ENCODE assay signal across 9 mouse cellular contexts in the genomic region with DNA sequence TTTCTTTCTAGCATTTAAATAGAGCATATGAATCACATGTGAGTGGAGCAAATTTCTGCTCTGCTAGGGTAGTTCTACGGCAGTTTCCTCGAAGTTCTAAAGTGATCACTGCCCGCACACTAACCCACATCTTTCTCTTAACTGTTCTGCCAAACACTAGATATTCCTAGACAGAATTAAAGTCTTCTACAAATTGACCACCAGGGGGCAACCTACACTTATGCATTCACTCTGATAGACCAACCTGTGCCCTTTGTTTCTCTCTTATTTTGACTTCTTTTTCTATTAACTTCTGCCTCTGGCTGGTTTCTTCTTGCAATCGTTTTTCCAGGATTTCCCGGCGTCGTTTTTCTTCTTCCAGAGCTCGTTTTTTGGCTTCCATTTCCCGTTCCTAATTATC. TPM values are rescaled to one million over a fixed set of nuclear protein-coding genes. Genes with fewer than 3 reads are reported as not detected.
DNase-seq lines count a peak whose midpoint lies in the region; TF ChIP-seq lines count a peak whose summit lies in the region.
"Had no signal": no experiment of that assay in that cellular context is flagged by ENCODE, and none has a peak within 500 bp of the region (broad histone marks: within the 10 kb centered on the region; RNA-seq: fewer than 3 reads in every experiment).

No protein-coding gene starts in this region.

- peak; percentile 51 for TF ChIP-seq CTCF in E14TG2a.4 (conservative IDR thresholded peaks at IDR 0.05; ENCODE audit: low read length)

- H3K27me3 ChIP-seq in E14TG2a.4 (ENCODE audit: insufficient read depth, low read length) = no peaks in the 10 kb centered on the region
- H3K27me3 ChIP-seq: embryonic facial prominence, embryonic 13.5 days had no signal

- peak; percentile 71 for DNase-seq in layer of hippocampus, adult 11-12 months (ENCODE audit: low spot score)
- no peak for DNase-seq in layer of hippocampus, postnatal 36 days
- DNase-seq in heart, adult 9 months (ENCODE audit: low spot score in 2 of 2) = peak; percentile 32 to 67
- DNase-seq in layer of hippocampus, postnatal 10 days (ENCODE audit: low spot score in 2 of 2) = peak; percentile 20 to 45
- peak; percentile 32 to 43 for DNase-seq in natural killer cell, adult 2 months (ENCODE audit: low spot score in 2 of 2)
- no peak for DNase-seq in urinary bladder, postnatal 4 days (ENCODE audit: low spot score in 2 of 2)

- H3K4me3 ChIP-seq in E14TG2a.4 (replicated peaks; ENCODE audit: low read length) = no peak overlapping the region
- H3K4me3 ChIP-seq in brown adipose tissue, adult 24 weeks (ENCODE audit: insufficient read depth, low read depth, low read length) = no peak overlapping the region
- H3K4me3 ChIP-seq: embryonic facial prominence, embryonic 13.5 days had no signal

- peak overlapping the region; percentile 69 for H3K27ac ChIP-seq in brown adipose tissue, adult 24 weeks (replicated peaks; ENCODE audit: low read depth, low read length)
- H3K27ac ChIP-seq: embryonic facial prominence, embryonic 13.5 days had no signal

- H3K36me3 ChIP-seq in E14TG2a.4 (ENCODE audit: insufficient read depth, low read length) = no peaks in the 10 kb centered on the region

- H3K9me3 ChIP-seq in E14TG2a.4 (ENCODE audit: low read length) = no peaks in the 10 kb centered on the region
- H3K9me3 ChIP-seq: embryonic facial prominence, embryonic 13.5 days had no signal

- H3K4me1 ChIP-seq in E14TG2a.4 (replicated peaks; ENCODE audit: low read depth, low read length) = peaks cover 6% of the 10 kb centered on the region; the same call in 1 of the 2 replicates
- H3K4me1 ChIP-seq in brown adipose tissue, adult 24 weeks (ENCODE audit: control insufficient read depth, insufficient read depth, insufficient read length, low read length) = peaks cover 2% of the 10 kb centered on the region; the same call in 1 of the 2 replicates
- H3K4me1 ChIP-seq: embryonic facial prominence, embryonic 13.5 days had no signal

RNA-seq across cellular contexts. Expression of a gene that starts 14.1 kb away (rescaled TPM):
- 10 to 100 TPM; 19.1 to 21.6 TPM for total RNA-seq in layer of hippocampus, postnatal 36 days (2021)
- 9.8 and 18.2 TPM in 2 replicates for polyA plus RNA-seq in brown adipose tissue, adult 24 weeks (2012; ENCODE audit: insufficient read depth, insufficient read length, missing spikeins)
- 10 to 100 TPM; 20.7 to 22.9 TPM for total RNA-seq in layer of hippocampus, postnatal 10 days (2021)

RNA-seq across cellular contexts. Expression of a gene that starts 32.4 kb away (rescaled TPM):
- 100 to 1,000 TPM; 244 to 276 TPM for total RNA-seq in layer of hippocampus, postnatal 36 days (2021)
- not detected in 2 replicates for polyA plus RNA-seq in brown adipose tissue, adult 24 weeks (2012; ENCODE audit: insufficient read depth, insufficient read length, missing spikeins)
- 100 to 1,000 TPM; 251 to 259 TPM for total RNA-seq in layer of hippocampus, postnatal 10 days (2021)

Comparison
In these comparisons a context has a peak if more than half of its experiments do, and no peak if none do; other contexts are left out.
1. DNase-seq: peak in layer of hippocampus, adult 11-12 months (single experiment), heart, adult 9 months (2 of 2), layer of hippocampus, postnatal 10 days (2 of 2) and natural killer cell, adult 2 months (2 of 2); none in layer of hippocampus, postnatal 36 days (0 of 2) and urinary bladder, postnatal 4 days (0 of 2).